Mouse (Mus musculus) monocyte, adult 5-6 weeks (primary cell): ENCODE results near the gene Zfand6. TPM values are rescaled to one million over a fixed set of nuclear protein-coding genes. Genes with fewer than 3 reads are reported as not detected.

Experiments
- total RNA-seq: library from RNA; stranded (forward); fragments of 200-1000, 200-491, 200-594 nt; gene quantifications from 3 replicates; pipeline ENCODE4 v1.2.3, GENCODE M21; 2017

Gene Zfand6
- total RNA-seq, 1 experiment from 2014 or later: 176 TPM

Other genes starting within 250 kb of the Zfand6 start
- not detected in 3 replicates for gene Gm2115, start 161.0 kb downstream of the Zfand6 start, total RNA-seq
- 2.1 to 6.1 TPM (median 5.5 TPM) in 3 replicates for gene Fah, start 83.2 kb downstream of the Zfand6 start, total RNA-seq
- not detected in 3 replicates for gene Olfr291, start 163.6 kb upstream of the Zfand6 start, total RNA-seq